Mouse (Mus musculus) small intestine, adult 2 months (tissue): Measurements from ENCODE around the gene Cmbl.

Experiments used
- CTCF ChIP-seq: fragments of 200-500 bp; IDR thresholded peaks from 2 replicates; pipeline ENCODE4 v1.5.1; 2012; ENCODE audit warnings: low read depth, mild to moderate bottlenecking, control low read depth, inconsistent platforms, low read length, moderate library complexity, mixed read lengths; ENCODE audit not compliant: insufficient replicate concordance, insufficient read length; ENCODE audit errors: extremely low read depth
- POLR2A ChIP-seq: fragments of 200-500 bp; IDR thresholded peaks from 2 replicates; pipeline ENCODE4 v1.6.1; 2012; ENCODE audit warnings: low read depth, mild to moderate bottlenecking, control low read depth, inconsistent platforms, low read length, moderate library complexity

DNA sequence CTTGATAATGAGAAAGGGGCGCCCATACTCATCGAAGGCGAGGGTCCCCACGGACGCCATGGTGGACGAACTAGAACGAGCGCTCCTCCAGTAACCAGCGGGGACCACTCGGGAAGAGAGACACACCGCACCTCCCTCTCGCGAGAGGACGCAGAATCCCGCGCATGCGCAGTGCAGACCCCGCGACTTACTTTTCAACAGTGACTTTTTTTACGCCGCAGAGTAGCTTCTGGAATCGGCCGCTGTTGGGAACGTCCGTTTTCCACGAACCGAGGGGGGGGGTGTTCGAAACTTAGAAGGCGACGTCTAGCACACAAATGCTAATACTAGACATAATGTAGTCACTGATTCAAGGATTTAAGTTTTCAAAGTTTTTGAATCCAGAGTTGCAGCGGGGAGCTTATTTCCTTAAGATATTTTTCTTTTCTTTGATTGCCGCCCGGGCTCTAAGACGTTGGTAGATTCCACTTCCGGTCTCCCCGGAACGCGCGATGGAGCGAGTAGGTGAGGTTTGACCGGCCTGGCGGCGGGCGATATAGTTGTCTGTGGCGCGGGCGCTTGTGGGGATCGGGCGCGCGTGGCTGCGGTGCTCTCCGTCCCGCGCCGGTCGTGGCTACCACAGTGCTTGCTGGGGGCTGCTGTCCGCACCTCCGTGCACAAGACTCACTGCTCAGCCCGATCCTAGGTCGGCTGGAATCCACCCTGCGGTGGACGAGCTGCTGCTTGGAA, 36.6 kb downstream of the Cmbl start, which contains the start of the genes Cct5 and Fam173b:
- TF ChIP-seq POLR2A, result peak; percentile 81
- TF ChIP-seq CTCF, result no peak
